Mouse (Mus musculus) liver, embryonic 14.5 days (tissue): Measurements from ENCODE around the gene Galt.
"Not testable (repeated sequence)": the region's sequence is repeated elsewhere in the genome, so short reads cannot be mapped to it uniquely, and the experiment has no call there.

Source experiments
- CTCF ChIP-seq: IDR thresholded peaks from 2 replicates; pipeline ENCODE4 v1.5.1; 2016; ENCODE audit warnings: antibody characterized with exemption, low read depth, control low read depth
- EP300 ChIP-seq: IDR thresholded peaks from 2 replicates; pipeline ENCODE4 v1.6.1; 2016; ENCODE audit warnings: antibody characterized with exemption, low read depth

GRCm38 (mm10) chr4:41774506-41774905 is 19.5 kb downstream of the Galt start:
- not testable (repeated sequence) for TF ChIP-seq EP300, CTCF
